Mouse (Mus musculus): ENCODE data around the gene Acer2.

GRCm38 (mm10) chr4:86852813-86853590 lies 21.2 kb upstream of the Acer2 start:
- no peak for TF ChIP-seq CTCF (IDR thresholded peaks at IDR 0.05; ENCODE audit: extremely low read depth, insufficient read depth, insufficient read length, insufficient replicate concordance)
- TF ChIP-seq POLR2A (IDR thresholded peaks at IDR 0.05; ENCODE audit: low read depth, low read length) = no peak
